Mouse (Mus musculus) hindbrain, postnatal 0 days (tissue): ENCODE measurements at regions not wholly inside any gene's neighbourhood (a gene's known extent, or its start where the extent isn't known, plus 50 kb on each side); places are given as distances from the start of the nearest gene placed in this dataset.

Source experiments
- ATAC-seq: fragments of 200-750 bp; cut with Nextera tagmentation; 2 replicates; pipeline ENCODE4 v1.8.0; 2017; ENCODE audit warnings: mild to moderate bottlenecking, moderate TSS enrichment, moderate library complexity
- DNase-seq: peaks from one replicate; pipeline ENCODE4 v3.0.0-alpha.2; 2015; ENCODE audit warnings: low spot score
- H3K27ac ChIP-seq: fragments of 300-500 bp; sonication (generic); 2 replicates; pipeline ENCODE4 v1.5.1; 2014; ENCODE audit warnings: mild to moderate bottlenecking
- H3K27me3 ChIP-seq: fragments of 300-500 bp; sonication (generic); 2 replicates; pipeline ENCODE4 v1.6.1; 2014; ENCODE audit warnings: low read length, mixed read lengths; ENCODE audit not compliant: insufficient read depth
- H3K36me3 ChIP-seq: fragments of 300-500 bp; sonication (generic); 2 replicates; pipeline ENCODE4 v1.6.1; 2014; ENCODE audit warnings: low read length, mixed read lengths; ENCODE audit not compliant: insufficient read depth
- H3K4me1 ChIP-seq: fragments of 300-500 bp; sonication (generic); 2 replicates; pipeline ENCODE4 v1.6.1; 2014; ENCODE audit warnings: antibody characterized with exemption, low read length, mixed read lengths; ENCODE audit not compliant: insufficient read depth
- H3K4me2 ChIP-seq: fragments of 300-500 bp; sonication (generic); 2 replicates; pipeline ENCODE4 v1.6.1; 2014; ENCODE audit warnings: low read depth, mild to moderate bottlenecking, low read length, moderate library complexity, mixed read lengths
- H3K4me3 ChIP-seq: fragments of 300-500 bp; sonication (generic); 2 replicates; pipeline ENCODE4 v1.5.1; 2014; ENCODE audit warnings: low read length
- H3K9ac ChIP-seq: fragments of 300-500 bp; sonication (generic); replicated peaks from 2 replicates; pipeline ENCODE4 v1.6.1; 2014; ENCODE audit warnings: mild to moderate bottlenecking, low read length, moderate library complexity, mixed read lengths
- H3K9me3 ChIP-seq: fragments of 300-500 bp; sonication (generic); 2 replicates; pipeline ENCODE4 v1.6.1; 2016; ENCODE audit warnings: low read length, mixed read lengths
- CTCF ChIP-seq: IDR thresholded peaks from 2 replicates; pipeline ENCODE4 v1.5.1; 2016; ENCODE audit warnings: antibody characterized with exemption, control low read depth, low read depth
- WGBS: fragments of 180-500 bp; shearing (Covaris S2); extraction: QIAGEN DNeasy Blood & Tissue Kit; methylation state at CpG from one replicate; pipeline ENCODE4 v1.1.7; 2014; 5-methylcytosine and 5-hydroxymethylcytosine counted together

DNA sequence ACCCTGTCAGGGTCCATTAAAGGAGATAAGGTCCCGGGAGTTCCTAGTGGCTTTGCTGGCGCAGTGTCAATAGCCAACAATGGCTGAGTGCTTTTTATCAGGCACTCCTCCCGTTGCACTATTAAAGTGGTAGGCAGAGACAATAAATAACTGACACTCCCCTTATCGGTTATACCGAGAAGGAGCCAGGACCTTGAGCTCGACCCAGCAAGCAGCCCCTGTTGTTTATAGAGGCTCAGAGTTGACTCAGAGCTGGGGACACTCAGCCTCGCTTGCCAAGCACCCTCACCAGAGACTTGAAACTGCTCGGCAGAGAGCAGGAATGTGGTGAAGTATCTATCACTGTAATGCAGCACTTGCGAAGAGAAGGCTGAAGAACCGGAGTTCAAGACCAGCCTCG, 102.5 kb upstream of the Jarid2 start:
- no peak for TF ChIP-seq CTCF
- no peak overlapping the region for H3K4me3 ChIP-seq

DNA sequence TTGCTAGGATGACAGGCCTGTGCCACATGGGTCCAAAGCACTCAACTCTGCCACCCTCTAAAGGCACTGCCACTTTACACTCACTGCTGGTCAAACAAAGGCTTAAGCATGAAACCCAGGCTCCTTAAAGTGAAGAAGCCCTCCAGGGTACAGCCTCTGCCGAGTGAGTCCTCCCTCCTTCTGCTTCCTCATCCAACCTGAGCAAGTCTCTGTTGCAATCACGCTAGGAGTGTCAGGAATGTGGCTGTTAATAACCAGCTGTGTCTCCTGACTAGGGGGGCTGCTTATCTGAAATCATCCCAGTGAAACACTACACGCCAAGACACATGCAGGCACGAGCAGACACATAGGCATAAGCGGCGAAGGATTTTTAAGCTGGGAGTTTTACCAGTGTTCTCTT, 99.2 kb upstream of the Jarid2 start:
- Histone ChIP-seq H3K4me1 (no peaks in the 10 kb centered on the region), H3K27ac (no peak overlapping the region), H3K9me3 (no peaks in the 10 kb centered on the region), H3K9ac (no peak overlapping the region), H3K4me2 (no peak overlapping the region), H3K36me3 (no peaks in the 10 kb centered on the region), H3K27me3 (no peaks in the 10 kb centered on the region), H3K4me3 (no peak overlapping the region)
- whole genome bisulfite sequencing: 67% methylated on average over 6 of the region's 6 CpGs
- no peak for ATAC-seq
- TF ChIP-seq CTCF: no peak
- no peak for DNase-seq

More for the DNA sequence above, 102.5 kb upstream of the Jarid2 start:
- Histone ChIP-seq H3K36me3 (no peaks in the 10 kb centered on the region), H3K27ac (no peak overlapping the region), H3K4me2 (no peak overlapping the region), H3K9me3 (no peaks in the 10 kb centered on the region), H3K9ac (no peak overlapping the region), H3K4me1 (no peaks in the 10 kb centered on the region; the same call in 1 of the 2 replicates), H3K27me3 (no peaks in the 10 kb centered on the region)
- WGBS: 47% methylated on average over 11 of the region's 11 CpGs
- ATAC-seq (no peak), DNase-seq (no peak)

GRCm38 (mm10) chr13:44634616-44635015, 94.7 kb upstream of the Jarid2 start:
- no peak overlapping the region for H3K9ac ChIP-seq
- H3K27me3 ChIP-seq: no peaks in the 10 kb centered on the region
- H3K36me3 ChIP-seq: no peaks in the 10 kb centered on the region
- H3K4me2 ChIP-seq: peak overlapping the region; percentile 36; the same call in 1 of the 2 replicates
- 0 out of 2 replicates have a peak, but pooled peaks cover 4% of the 10 kb centered on the region for H3K4me1 ChIP-seq
- H3K27ac ChIP-seq: no peak overlapping the region
- no peak for TF ChIP-seq CTCF
- H3K4me3 ChIP-seq: no peak overlapping the region
- 13% methylated on average over 11 of the region's 11 CpGs for WGBS
- DNase-seq (no peak), ATAC-seq (no peak)
- H3K9me3 ChIP-seq: no peaks in the 10 kb centered on the region

- DNase-seq (no peak), ATAC-seq (no peak)
- no peak overlapping the region for H3K27ac ChIP-seq
- H3K4me3 ChIP-seq: no peak overlapping the region
- no peak overlapping the region for H3K9ac ChIP-seq
- no peaks in the 10 kb centered on the region for H3K9me3 ChIP-seq
- TF ChIP-seq CTCF: no peak
- H3K4me2 ChIP-seq: peak overlapping the region; percentile 36; the same call in 1 of the 2 replicates
- H3K4me1 ChIP-seq: 0 out of 2 replicates have a peak, but pooled peaks cover 4% of the 10 kb centered on the region
- H3K27me3 ChIP-seq: no peaks in the 10 kb centered on the region
- no peaks in the 10 kb centered on the region for H3K36me3 ChIP-seq
- 13% methylated on average over 11 of the region's 12 CpGs for WGBS
Measured at GRCm38 (mm10) chr13:44635221-44636007, 93.9 kb upstream of the Jarid2 start.

DNA sequence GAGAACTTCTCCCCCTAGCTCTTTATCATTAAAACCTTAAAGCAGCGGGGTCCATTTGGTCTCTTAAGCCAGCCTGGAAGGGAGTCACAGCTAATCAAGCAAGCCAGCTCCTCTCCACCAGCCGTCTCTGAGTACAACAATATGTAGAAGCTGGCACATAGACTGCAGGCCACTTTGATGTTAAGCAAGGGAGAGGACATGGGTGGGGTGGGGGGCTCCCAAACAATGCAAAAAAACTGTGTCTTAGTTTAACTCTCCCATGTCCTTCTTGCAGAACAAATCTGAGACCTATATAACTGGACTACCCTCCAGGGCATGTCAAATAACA, 93.3 kb upstream of the Jarid2 start:
- H3K4me1 ChIP-seq: 0 out of 2 replicates have a peak, but pooled peaks cover 4% of the 10 kb centered on the region
- no peak overlapping the region for H3K27ac ChIP-seq
- H3K9ac ChIP-seq: no peak overlapping the region
- no peaks in the 10 kb centered on the region for H3K36me3 ChIP-seq
- no peak overlapping the region for H3K4me2 ChIP-seq
- H3K27me3 ChIP-seq: no peaks in the 10 kb centered on the region
- no peak for TF ChIP-seq CTCF
- DNase-seq (no peak), ATAC-seq (no peak)
- no peaks in the 10 kb centered on the region for H3K9me3 ChIP-seq
- WGBS: 37% methylated on average over 2 of the region's 2 CpGs
- H3K4me3 ChIP-seq: no peak overlapping the region

DNA sequence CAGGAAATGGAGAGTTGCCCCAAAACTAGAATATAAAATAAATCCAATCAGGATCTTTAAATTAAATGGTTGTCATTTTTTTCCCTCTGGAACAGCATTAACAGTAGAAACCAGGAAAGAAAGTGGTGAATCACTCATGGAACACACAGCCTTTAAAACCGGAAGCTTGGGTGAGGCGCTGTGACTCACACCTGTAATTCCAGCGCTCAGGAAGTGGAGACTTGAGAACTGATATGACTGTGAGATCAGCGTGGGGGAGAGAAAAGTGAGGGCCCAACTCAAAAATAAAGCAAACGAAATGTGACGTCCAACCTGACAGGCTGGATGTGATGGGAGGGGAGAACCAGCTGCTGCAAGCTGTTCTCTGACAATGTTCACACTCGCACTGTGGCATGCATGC, 86.9 kb upstream of the Jarid2 start:
- DNase-seq (no peak), ATAC-seq (no peak)
- Histone ChIP-seq H3K4me3 (no peak overlapping the region), H3K27me3 (no peaks in the 10 kb centered on the region), H3K9ac (no peak overlapping the region), H3K4me2 (no peak overlapping the region), H3K4me1 (no peaks in the 10 kb centered on the region), H3K9me3 (no peaks in the 10 kb centered on the region), H3K36me3 (no peaks in the 10 kb centered on the region), H3K27ac (no peak overlapping the region)
- TF ChIP-seq CTCF: no peak
- 85% methylated on average over 7 of the region's 7 CpGs for WGBS

DNA sequence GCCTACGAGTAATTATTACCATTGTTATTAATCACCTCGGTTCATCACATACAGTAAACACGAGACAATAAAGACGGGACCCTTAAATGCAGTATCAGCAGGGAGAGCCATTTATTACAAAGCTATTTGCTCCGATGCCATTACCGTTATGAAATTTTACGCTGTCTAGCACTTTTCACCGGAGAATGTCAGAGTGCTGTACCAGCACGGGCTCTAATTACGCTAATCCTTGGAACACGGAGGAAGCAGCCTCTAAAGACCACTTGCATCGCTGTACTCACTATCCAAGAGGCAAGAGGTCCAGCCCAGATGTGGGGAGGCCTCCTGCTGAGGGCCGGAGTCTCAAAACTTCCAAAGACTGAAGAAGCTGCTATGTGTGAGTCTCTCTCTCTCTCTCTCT, 79.2 kb upstream of the Jarid2 start:
- no peak overlapping the region for H3K27ac ChIP-seq
- no peaks in the 10 kb centered on the region for H3K4me1 ChIP-seq
- no peaks in the 10 kb centered on the region for H3K27me3 ChIP-seq
- peak overlapping the region; percentile 4 for H3K4me2 ChIP-seq
- H3K9me3 ChIP-seq: no peaks in the 10 kb centered on the region
- no peak overlapping the region for H3K9ac ChIP-seq
- H3K4me3 ChIP-seq: no peak overlapping the region
- peak; percentile 42 for DNase-seq
- no peak for ATAC-seq
- H3K36me3 ChIP-seq: no peaks in the 10 kb centered on the region
- WGBS: 22% methylated on average over 13 of the region's 13 CpGs
- TF ChIP-seq CTCF: no peak
